Mouse (Mus musculus): ENCODE measurements around the gene Ccpg1.
A peak's percentile ranks its signal among the peaks of the same experiment; 100 is the strongest.

Ccpg1 gene

GRCm38 (mm10) chr9:72991420-72991819, 6.2 kb downstream of the Ccpg1 start:
- DNase-seq (ENCODE audit: extremely low read depth, insufficient read length, low spot score) = no peak

DNA sequence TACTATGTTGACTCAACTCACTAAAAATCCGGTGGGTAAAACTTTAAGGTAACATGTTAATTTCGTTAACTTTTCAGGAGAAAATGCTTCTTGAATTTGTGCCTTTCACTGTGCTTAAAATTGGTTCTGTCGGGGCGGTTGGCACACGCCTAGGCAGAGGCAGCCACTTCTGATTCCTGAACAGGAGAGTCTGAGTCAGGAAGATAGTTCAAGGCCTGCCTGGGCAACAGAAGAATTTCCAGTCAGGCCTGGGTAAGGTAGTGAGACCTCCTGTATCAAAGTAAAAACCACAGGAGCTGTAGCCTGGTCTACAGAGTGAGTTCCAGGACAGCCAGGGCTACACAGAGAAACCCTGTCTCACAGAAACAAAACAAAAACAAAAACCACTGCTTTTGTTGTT, 7.3 kb downstream of the Ccpg1 start:
- DNase-seq (ENCODE audit: extremely low read depth, insufficient read length, low spot score) = no peak

- no peak for DNase-seq (ENCODE audit: extremely low read depth, insufficient read length, low spot score)
These were observed 10.9 kb downstream of the Ccpg1 start for GRCm38 (mm10) chr9:72996167-72996566.

GRCm38 (mm10) chr9:72996806-72997205, 11.6 kb downstream of the Ccpg1 start:
- DNase-seq (ENCODE audit: extremely low read depth, insufficient read length, low spot score) = no peak

GRCm38 (mm10) chr9:73000487-73000886, 15.3 kb downstream of the Ccpg1 start:
- no peak for DNase-seq (ENCODE audit: extremely low read depth, insufficient read length, low spot score)

GRCm38 (mm10) chr9:73001314-73002011, 16.2 kb downstream of the Ccpg1 start:
- DNase-seq (ENCODE audit: extremely low read depth, insufficient read length, low spot score) = no peak

GRCm38 (mm10) chr9:73002177-73002576, 16.9 kb downstream of the Ccpg1 start:
- DNase-seq (ENCODE audit: extremely low read depth, insufficient read length, low spot score) = no peak

DNA sequence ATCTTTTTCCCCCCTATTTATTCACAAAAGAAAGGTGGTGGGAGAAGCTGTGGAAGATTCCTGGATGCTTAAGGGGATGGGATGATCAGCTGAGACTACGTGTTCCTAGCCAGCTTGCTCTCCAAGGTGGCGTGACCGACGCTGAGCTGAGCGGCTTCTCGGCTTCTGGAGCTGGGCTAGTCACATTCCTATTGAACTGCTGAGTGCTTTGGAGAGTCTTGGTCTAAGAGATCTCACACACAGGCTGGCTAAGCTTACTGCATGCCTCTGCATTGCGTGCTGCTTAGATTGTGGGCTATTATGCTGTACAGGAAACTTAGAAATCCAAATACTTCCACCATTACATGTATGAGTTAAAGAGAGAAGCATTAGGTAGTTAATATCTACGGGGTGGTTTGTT, 18.8 kb downstream of the Ccpg1 start:
- no peak for DNase-seq (ENCODE audit: extremely low read depth, insufficient read length, low spot score)

GRCm38 (mm10) chr9:73005106-73005505, 19.9 kb downstream of the Ccpg1 start:
- no peak for DNase-seq (ENCODE audit: extremely low read depth, insufficient read length, low spot score)

DNA sequence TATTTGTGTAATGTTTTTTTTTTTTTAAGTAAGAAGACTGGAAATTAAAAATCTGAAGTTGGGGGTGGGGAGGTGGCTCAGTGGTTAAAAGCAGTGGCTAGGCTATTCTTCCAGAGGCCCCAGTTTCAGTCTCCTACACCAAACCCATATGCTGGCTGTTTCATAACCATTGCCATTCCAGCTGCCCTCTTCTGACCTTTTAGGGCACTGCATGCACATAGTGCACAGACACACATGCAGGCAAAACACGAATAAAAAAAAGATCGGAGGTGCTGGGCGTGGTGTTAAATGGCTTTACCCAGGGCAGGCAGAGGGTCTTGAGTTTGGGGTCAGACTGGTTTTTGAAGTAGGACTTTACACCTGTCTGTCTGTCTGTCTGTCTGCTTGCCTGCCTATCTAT, 20.9 kb downstream of the Ccpg1 start:
- DNase-seq (ENCODE audit: extremely low read depth, insufficient read length, low spot score) = no peak

- no peak for DNase-seq (ENCODE audit: extremely low read depth, insufficient read length, low spot score)
These were observed 23.2 kb downstream of the Ccpg1 start for GRCm38 (mm10) chr9:73008384-73008783.

- no peak for DNase-seq (ENCODE audit: extremely low read depth, insufficient read length, low spot score)
These were observed 27.4 kb downstream of the Ccpg1 start for GRCm38 (mm10) chr9:73012629-73013028.

GRCm38 (mm10) chr9:73014724-73015123, 29.5 kb downstream of the Ccpg1 start:
- no peak for DNase-seq (ENCODE audit: extremely low read depth, insufficient read length, low spot score)

- no peak for DNase-seq (ENCODE audit: extremely low read depth, insufficient read length, low spot score)
These were observed 34.6 kb downstream of the Ccpg1 start for GRCm38 (mm10) chr9:73019841-73020240.

DNA sequence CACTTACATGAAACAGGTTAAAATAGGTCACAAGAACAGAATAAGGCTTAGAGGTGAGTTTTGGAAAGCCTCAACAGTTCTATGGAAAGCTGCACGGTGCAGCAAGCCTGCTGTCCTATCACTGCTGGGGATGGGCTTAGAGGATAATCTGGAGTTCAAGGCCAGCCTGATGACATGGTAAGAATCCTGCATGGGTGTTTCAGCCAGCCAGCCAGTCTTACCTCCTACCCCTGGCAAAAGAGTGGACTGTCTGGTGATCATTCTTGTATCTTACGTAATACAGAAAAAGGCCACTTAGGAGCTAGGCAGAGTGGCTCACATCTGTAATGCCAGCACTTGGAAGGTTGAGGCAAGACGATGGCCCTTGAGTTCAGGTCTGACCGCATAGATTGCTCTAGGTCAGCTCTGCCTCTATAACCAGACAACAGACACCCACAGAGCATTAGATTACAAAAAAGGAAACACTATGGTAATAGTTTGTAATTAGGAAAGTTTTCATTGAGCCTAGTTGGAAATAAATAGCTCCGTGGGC, 35.4 kb downstream of the Ccpg1 start:
- DNase-seq (ENCODE audit: extremely low read depth, insufficient read length, low spot score) = no peak

- no peak for DNase-seq (ENCODE audit: extremely low read depth, insufficient read length, low spot score)
These were observed 40.8 kb downstream of the Ccpg1 start for GRCm38 (mm10) chr9:73025818-73026636.

DNA sequence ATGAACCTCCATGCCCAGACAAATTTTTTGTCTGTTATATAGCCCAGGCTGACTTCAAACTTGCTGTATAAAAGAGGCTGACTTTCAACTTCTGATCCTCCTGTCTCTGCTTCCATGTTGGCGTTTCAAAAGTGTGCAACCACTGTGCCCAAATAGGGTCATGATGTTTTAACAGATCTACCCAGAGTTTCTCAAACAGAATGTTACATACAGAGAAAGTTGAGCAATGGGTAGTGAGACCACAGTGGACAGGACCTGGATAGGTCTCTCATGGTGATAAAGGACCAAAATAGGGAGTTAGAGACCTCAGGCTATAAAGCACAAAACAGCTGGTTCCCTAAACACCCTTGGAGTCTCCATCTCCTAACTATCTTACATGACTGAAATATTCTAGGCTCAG, 45.2 kb downstream of the Ccpg1 start:
- no peak for DNase-seq (ENCODE audit: extremely low read depth, insufficient read length, low spot score)

- DNase-seq (ENCODE audit: extremely low read depth, insufficient read length, low spot score) = no peak
These were observed 46.2 kb downstream of the Ccpg1 start for GRCm38 (mm10) chr9:73031421-73031820.

GRCm38 (mm10) chr9:73033406-73033805, 48.2 kb downstream of the Ccpg1 start:
- DNase-seq (ENCODE audit: extremely low read depth, insufficient read length, low spot score) = no peak

DNA sequence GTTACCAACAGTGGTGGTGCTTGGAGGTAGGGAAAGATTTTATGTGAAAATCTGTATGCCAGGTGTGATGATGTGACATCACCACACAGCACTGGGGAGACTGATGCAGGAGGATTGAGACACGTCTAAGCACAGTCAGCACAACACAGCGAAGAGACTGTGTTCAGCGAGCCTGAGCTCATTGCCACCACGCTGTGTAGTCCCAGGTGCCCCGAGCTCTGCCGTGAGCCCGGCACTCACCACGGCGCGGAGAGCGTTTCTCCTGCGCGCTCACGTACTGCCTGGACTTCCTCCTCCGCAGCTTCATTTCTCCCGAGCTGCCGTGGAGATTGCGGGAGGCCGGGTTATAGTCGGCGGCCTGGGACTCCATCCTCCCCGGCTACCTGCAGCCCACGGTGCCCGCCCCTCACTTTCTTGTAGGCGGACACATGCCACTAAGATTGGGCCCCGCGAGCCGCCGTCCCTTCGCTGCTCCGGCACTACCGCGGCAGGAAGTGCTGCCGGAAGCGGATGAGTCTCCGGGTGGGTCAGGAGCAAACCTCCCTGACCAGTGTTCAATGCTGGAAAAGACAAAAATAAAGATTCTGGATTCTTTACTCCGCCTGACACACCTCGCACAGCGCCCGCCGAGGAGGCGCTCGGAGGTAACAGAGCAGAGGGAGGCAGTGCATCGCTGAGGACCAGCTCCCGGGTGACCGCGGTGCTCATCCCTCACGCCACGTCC, 54.2 kb downstream of the Ccpg1 start:
- peak; percentile 90 for DNase-seq (ENCODE audit: extremely low read depth, insufficient read length, low spot score)

DNA sequence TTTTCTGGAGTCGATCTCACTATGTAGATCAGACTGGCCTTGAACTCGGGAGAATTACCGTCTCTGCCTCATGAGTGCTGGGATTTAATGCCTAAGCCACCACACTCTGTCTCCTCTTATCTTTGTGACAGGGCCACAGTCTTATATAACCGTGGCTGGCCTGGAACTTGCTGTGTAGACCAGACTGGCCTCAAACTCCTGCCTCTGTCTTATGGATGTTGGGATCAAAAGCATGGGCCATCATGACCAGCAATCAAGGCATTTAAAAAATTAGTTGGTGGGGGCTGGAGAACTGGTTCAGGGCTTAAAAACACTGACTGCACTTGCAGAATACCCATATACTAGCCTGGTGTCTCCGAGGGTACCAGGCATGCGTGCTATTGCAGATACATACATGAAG, 54.9 kb downstream of the Ccpg1 start, which contains the start of gene Pigb:
Gene Pigb, minus strand, starts transcription at position 299 of the 400 bp plus-strand sequence.
- DNase-seq (ENCODE audit: extremely low read depth, insufficient read length, low spot score) = no peak

All from 3134 (cell line).